Mouse (Mus musculus): ENCODE measurements at regions not wholly inside any gene's neighbourhood (a gene's known extent, or its start where the extent isn't known, plus 50 kb on each side); places are given as distances from the start of the nearest gene placed in this dataset.
"Not testable (repeated sequence)": the region's sequence is repeated elsewhere in the genome, so short reads cannot be mapped to it uniquely, and the experiment has no call there.

- Histone ChIP-seq H3K27ac (replicated peaks; ENCODE audit: low read depth, low read length) (no peak overlapping the region), H3K4me3 (ENCODE audit: low read depth, low read length) (no peak overlapping the region), H3K4me2 (ENCODE audit: low read depth, low read length) (no peak overlapping the region), H3K9ac (replicated peaks; ENCODE audit: low read length) (no peak overlapping the region), H3K4me1 (ENCODE audit: control insufficient read depth, insufficient read depth, low read length) (no peaks in the 10 kb centered on the region), H3K9me3 (replicated peaks; ENCODE audit: control insufficient read depth, low read length) (no peaks in the 10 kb centered on the region), H3K36me3 (replicated peaks; ENCODE audit: control insufficient read depth, insufficient read depth, low read depth, low read length) (no peaks in the 10 kb centered on the region), H3K27me3 (ENCODE audit: control insufficient read depth, insufficient read depth, low read length) (no peaks in the 10 kb centered on the region)
- ATAC-seq (replicated peaks; ENCODE audit: insufficient number of reproducible peaks, low FRiP score, low TSS enrichment, low read depth) = no peak
- WGBS = 64% methylated on average over 6 of the region's 6 CpGs
- DNase-seq (ENCODE audit: low spot score) = no peak
Observed at GRCm38 (mm10) chr14:87266309-87266708, 125.3 kb upstream of the Diaph3 start.

DNA sequence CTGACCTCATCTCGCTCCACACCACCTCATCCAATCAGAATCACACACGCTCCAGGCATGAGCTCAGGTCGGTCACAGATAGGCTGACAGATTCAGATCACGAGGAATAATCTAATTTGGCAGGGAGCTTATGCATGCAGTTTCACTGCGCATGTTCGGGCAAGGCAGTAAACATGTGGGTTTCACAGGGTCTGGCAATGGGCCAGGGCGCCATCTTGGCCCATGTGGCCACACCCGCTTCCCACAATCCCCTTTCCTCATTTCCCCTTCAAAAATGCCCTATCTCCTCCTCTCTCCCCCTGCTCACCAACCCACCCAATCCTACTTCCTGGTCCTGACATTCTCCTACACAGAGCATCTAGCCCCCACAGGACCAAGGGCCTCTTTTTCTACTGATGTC is 127.2 kb upstream of the Tdrd3 start:
- H3K4me2 ChIP-seq (ENCODE audit: low read depth, low read length); H3K27ac ChIP-seq (replicated peaks; ENCODE audit: low read depth, low read length); H3K4me1 ChIP-seq (ENCODE audit: control insufficient read depth, insufficient read depth, low read length); H3K4me3 ChIP-seq (ENCODE audit: low read depth, low read length); H3K9me3 ChIP-seq (replicated peaks; ENCODE audit: control insufficient read depth, low read length); H3K27me3 ChIP-seq (ENCODE audit: control insufficient read depth, insufficient read depth, low read length); H3K9ac ChIP-seq (replicated peaks; ENCODE audit: low read length); H3K36me3 ChIP-seq (replicated peaks; ENCODE audit: control insufficient read depth, insufficient read depth, low read depth, low read length); DNase-seq (ENCODE audit: low spot score); ATAC-seq (replicated peaks; ENCODE audit: insufficient number of reproducible peaks, low FRiP score, low TSS enrichment, low read depth): not testable (repeated sequence)
- 92% methylated on average over 8 of the region's 8 CpGs for WGBS

GRCm38 (mm10) chr14:87289708-87290243 is 126.7 kb upstream of the Tdrd3 start:
- Histone ChIP-seq H3K27me3 (ENCODE audit: control insufficient read depth, insufficient read depth, low read length) (no peaks in the 10 kb centered on the region), H3K4me3 (ENCODE audit: low read depth, low read length) (no peak overlapping the region), H3K36me3 (replicated peaks; ENCODE audit: control insufficient read depth, insufficient read depth, low read depth, low read length) (no peaks in the 10 kb centered on the region), H3K9me3 (replicated peaks; ENCODE audit: control insufficient read depth, low read length) (no peaks in the 10 kb centered on the region), H3K9ac (replicated peaks; ENCODE audit: low read length) (no peak overlapping the region), H3K4me1 (ENCODE audit: control insufficient read depth, insufficient read depth, low read length) (no peaks in the 10 kb centered on the region), H3K4me2 (ENCODE audit: low read depth, low read length) (no peak overlapping the region), H3K27ac (replicated peaks; ENCODE audit: low read depth, low read length) (no peak overlapping the region)
- ATAC-seq (replicated peaks; ENCODE audit: insufficient number of reproducible peaks, low FRiP score, low TSS enrichment, low read depth) (no peak), DNase-seq (ENCODE audit: low spot score) (no peak)
- WGBS = 89% methylated on average over 4 of the region's 4 CpGs

GRCm38 (mm10) chr14:87295206-87295605 is 121.2 kb upstream of the Tdrd3 start:
- Histone ChIP-seq H3K27ac (replicated peaks; ENCODE audit: low read depth, low read length) (no peak overlapping the region), H3K4me2 (ENCODE audit: low read depth, low read length) (no peak overlapping the region), H3K9ac (replicated peaks; ENCODE audit: low read length) (no peak overlapping the region), H3K36me3 (replicated peaks; ENCODE audit: control insufficient read depth, insufficient read depth, low read depth, low read length) (no peaks in the 10 kb centered on the region), H3K27me3 (ENCODE audit: control insufficient read depth, insufficient read depth, low read length) (no peaks in the 10 kb centered on the region), H3K9me3 (replicated peaks; ENCODE audit: control insufficient read depth, low read length) (no peaks in the 10 kb centered on the region), H3K4me3 (ENCODE audit: low read depth, low read length) (no peak overlapping the region), H3K4me1 (ENCODE audit: control insufficient read depth, insufficient read depth, low read length) (no peaks in the 10 kb centered on the region)
- DNase-seq (ENCODE audit: low spot score) = no peak
- ATAC-seq (replicated peaks; ENCODE audit: insufficient number of reproducible peaks, low FRiP score, low TSS enrichment, low read depth) = no peak
- WGBS = 86% methylated on average over 3 of the region's 3 CpGs

- H3K27ac ChIP-seq (replicated peaks; ENCODE audit: low read depth, low read length) = no peak overlapping the region
- ATAC-seq (replicated peaks; ENCODE audit: insufficient number of reproducible peaks, low FRiP score, low TSS enrichment, low read depth) = peak; percentile 73
- no peaks in the 10 kb centered on the region for H3K4me1 ChIP-seq (ENCODE audit: control insufficient read depth, insufficient read depth, low read length)
- DNase-seq (ENCODE audit: low spot score) = no peak
- WGBS = 39% methylated on average over 5 of the region's 5 CpGs
- no peaks in the 10 kb centered on the region for H3K36me3 ChIP-seq (replicated peaks; ENCODE audit: control insufficient read depth, insufficient read depth, low read depth, low read length)
- H3K27me3 ChIP-seq (ENCODE audit: control insufficient read depth, insufficient read depth, low read length) = no peaks in the 10 kb centered on the region
- H3K4me3 ChIP-seq (ENCODE audit: low read depth, low read length) = no peak overlapping the region
- H3K9me3 ChIP-seq (replicated peaks; ENCODE audit: control insufficient read depth, low read length) = no peaks in the 10 kb centered on the region
- H3K4me2 ChIP-seq (ENCODE audit: low read depth, low read length) = no peak overlapping the region
- no peak overlapping the region for H3K9ac ChIP-seq (replicated peaks; ENCODE audit: low read length)
Observed at GRCm38 (mm10) chr14:87297160-87297559, 119.3 kb upstream of the Tdrd3 start.

DNA sequence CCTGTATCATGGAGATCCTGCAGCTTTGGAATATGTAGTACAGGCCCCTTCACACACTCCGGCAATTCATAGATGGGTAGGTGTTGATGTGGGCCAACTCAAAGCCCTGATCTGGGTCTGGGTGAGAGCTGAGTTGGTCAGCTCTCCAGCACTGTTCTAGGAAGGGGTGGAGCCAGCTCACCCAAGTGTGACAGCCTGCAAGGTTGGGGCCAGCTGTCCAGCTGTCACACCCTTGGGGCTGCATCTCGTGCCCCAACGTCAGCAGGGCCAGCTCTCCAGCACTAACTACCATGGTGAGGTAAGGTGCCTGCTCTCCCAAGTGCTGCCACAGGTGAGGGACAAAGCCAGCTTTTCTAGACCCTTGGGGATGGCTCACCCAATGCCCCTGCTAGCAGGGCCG is 115.6 kb upstream of the Tdrd3 start:
- Histone ChIP-seq H3K9me3 (replicated peaks; ENCODE audit: control insufficient read depth, low read length) (no peaks in the 10 kb centered on the region), H3K27me3 (ENCODE audit: control insufficient read depth, insufficient read depth, low read length) (no peaks in the 10 kb centered on the region), H3K4me2 (ENCODE audit: low read depth, low read length) (no peak overlapping the region), H3K36me3 (replicated peaks; ENCODE audit: control insufficient read depth, insufficient read depth, low read depth, low read length) (no peaks in the 10 kb centered on the region), H3K4me3 (ENCODE audit: low read depth, low read length) (no peak overlapping the region), H3K4me1 (ENCODE audit: control insufficient read depth, insufficient read depth, low read length) (no peaks in the 10 kb centered on the region), H3K9ac (replicated peaks; ENCODE audit: low read length) (no peak overlapping the region), H3K27ac (replicated peaks; ENCODE audit: low read depth, low read length) (no peak overlapping the region)
- DNase-seq (ENCODE audit: low spot score) (no peak), ATAC-seq (replicated peaks; ENCODE audit: insufficient number of reproducible peaks, low FRiP score, low TSS enrichment, low read depth) (no peak)
- 78% methylated on average over 4 of the region's 4 CpGs for WGBS

- no peaks in the 10 kb centered on the region for H3K4me1 ChIP-seq (ENCODE audit: control insufficient read depth, insufficient read depth, low read length)
- 82% methylated on average over 5 of the region's 5 CpGs for WGBS
- H3K36me3 ChIP-seq (replicated peaks; ENCODE audit: control insufficient read depth, insufficient read depth, low read depth, low read length) = no peaks in the 10 kb centered on the region
Observed at GRCm38 (mm10) chr14:87301564-87301963, 114.9 kb upstream of the Tdrd3 start.

GRCm38 (mm10) chr14:87305481-87305880 is 111.0 kb upstream of the Tdrd3 start:
- Histone ChIP-seq H3K4me2 (ENCODE audit: low read depth, low read length) (no peak overlapping the region), H3K36me3 (replicated peaks; ENCODE audit: control insufficient read depth, insufficient read depth, low read depth, low read length) (no peaks in the 10 kb centered on the region), H3K27me3 (ENCODE audit: control insufficient read depth, insufficient read depth, low read length) (no peaks in the 10 kb centered on the region), H3K4me1 (ENCODE audit: control insufficient read depth, insufficient read depth, low read length) (no peaks in the 10 kb centered on the region), H3K27ac (replicated peaks; ENCODE audit: low read depth, low read length) (no peak overlapping the region), H3K9me3 (replicated peaks; ENCODE audit: control insufficient read depth, low read length) (no peaks in the 10 kb centered on the region), H3K4me3 (ENCODE audit: low read depth, low read length) (no peak overlapping the region), H3K9ac (replicated peaks; ENCODE audit: low read length) (no peak overlapping the region)
- DNase-seq (ENCODE audit: low spot score) (no peak), ATAC-seq (replicated peaks; ENCODE audit: insufficient number of reproducible peaks, low FRiP score, low TSS enrichment, low read depth) (no peak)
- 88% methylated on average over 2 of the region's 2 CpGs for WGBS

More at GRCm38 (mm10) chr14:87301564-87301963, 114.9 kb upstream of the Tdrd3 start:
- no peak for ATAC-seq (replicated peaks; ENCODE audit: insufficient number of reproducible peaks, low FRiP score, low TSS enrichment, low read depth)
- H3K9ac ChIP-seq (replicated peaks; ENCODE audit: low read length) = no peak overlapping the region
- no peak overlapping the region for H3K4me3 ChIP-seq (ENCODE audit: low read depth, low read length)
- DNase-seq (ENCODE audit: low spot score) = no peak
- H3K27me3 ChIP-seq (ENCODE audit: control insufficient read depth, insufficient read depth, low read length) = no peaks in the 10 kb centered on the region
- no peaks in the 10 kb centered on the region for H3K9me3 ChIP-seq (replicated peaks; ENCODE audit: control insufficient read depth, low read length)
- H3K27ac ChIP-seq (replicated peaks; ENCODE audit: low read depth, low read length) = no peak overlapping the region
- no peak overlapping the region for H3K4me2 ChIP-seq (ENCODE audit: low read depth, low read length)
